Mouse (Mus musculus): ENCODE results near the gene Taf15. TPM values are rescaled to one million over a fixed set of nuclear protein-coding genes. Genes with fewer than 3 reads are reported as not detected.
"Not testable (repeated sequence)": the region's sequence is repeated elsewhere in the genome, so short reads cannot be mapped to it uniquely, and the experiment has no call there.

Taf15 gene
- total RNA-seq, 2 experiments from 2014 or later, result 37.4 to 44.8 TPM

GRCm38 (mm10) chr11:83534609-83535423 lies 61.9 kb downstream of the Taf15 start:
- peak; percentile 42 for ATAC-seq (ENCODE audit: poor library complexity, severe bottlenecking)

- no peak for ATAC-seq (ENCODE audit: poor library complexity, severe bottlenecking)
Observed at GRCm38 (mm10) chr11:83536831-83537230, 63.9 kb downstream of the Taf15 start.

- no peak for ATAC-seq (ENCODE audit: poor library complexity, severe bottlenecking)
Observed at GRCm38 (mm10) chr11:83538705-83539314, 65.9 kb downstream of the Taf15 start.

GRCm38 (mm10) chr11:83540931-83541330 lies 68.0 kb downstream of the Taf15 start:
- ATAC-seq (ENCODE audit: poor library complexity, severe bottlenecking), result peak; percentile 51

GRCm38 (mm10) chr11:83541415-83541814 lies 68.5 kb downstream of the Taf15 start:
- no peak for ATAC-seq (ENCODE audit: poor library complexity, severe bottlenecking)

GRCm38 (mm10) chr11:83544214-83544613 lies 71.3 kb downstream of the Taf15 start:
- ATAC-seq (ENCODE audit: poor library complexity, severe bottlenecking), result peak; percentile 88

GRCm38 (mm10) chr11:83550186-83550632 lies 77.3 kb downstream of the Taf15 start:
- ATAC-seq (ENCODE audit: poor library complexity, severe bottlenecking), result peak; percentile 85

- ATAC-seq (ENCODE audit: poor library complexity, severe bottlenecking), result not testable (repeated sequence)
Observed at GRCm38 (mm10) chr11:83551037-83551436, 78.2 kb downstream of the Taf15 start.

GRCm38 (mm10) chr11:83551668-83552067 lies 78.8 kb downstream of the Taf15 start:
- ATAC-seq (ENCODE audit: poor library complexity, severe bottlenecking), result no peak

Other genes with a start within 250 kb of the Taf15 start
- not detected in 2 replicates for gene Slfn14, start 186.4 kb upstream of the Taf15 start, total RNA-seq (2015)
- gene Slfn14, start 186.4 kb upstream of the Taf15 start, total RNA-seq (2017), result 0.16 TPM in 1 of 2 replicates, not detected in the other
- 53.7 and 58.1 TPM in 2 replicates for gene Ap2b1, start 174.1 kb upstream of the Taf15 start, total RNA-seq (2015)
- gene Ap2b1, start 174.1 kb upstream of the Taf15 start, total RNA-seq (2017), result 52.4 and 59.6 TPM in 2 replicates
- 6.2 and 7.1 TPM in 2 replicates for gene Pex12, start 170.5 kb upstream of the Taf15 start, total RNA-seq (2015)
- 4.3 and 8.0 TPM in 2 replicates for gene Pex12, start 170.5 kb upstream of the Taf15 start, total RNA-seq (2017)
- gene Rasl10b, start 63.9 kb upstream of the Taf15 start, total RNA-seq (2015), result not detected in 2 replicates
- not detected in 2 replicates for gene Rasl10b, start 63.9 kb upstream of the Taf15 start, total RNA-seq (2017)
- gene Gas2l2, start 43.6 kb upstream of the Taf15 start, total RNA-seq (2015), result not detected in 2 replicates
- gene Gas2l2, start 43.6 kb upstream of the Taf15 start, total RNA-seq (2017), result not detected in 2 replicates
- gene 1700020L24Rik, start 35.4 kb upstream of the Taf15 start, total RNA-seq (2015), result 19.7 and 21.4 TPM in 2 replicates
- gene 1700020L24Rik, start 35.4 kb upstream of the Taf15 start, total RNA-seq (2017), result 44.8 and 55.4 TPM in 2 replicates
- 6.2 and 8.9 TPM in 2 replicates for gene Mmp28, start 10.0 kb upstream of the Taf15 start, total RNA-seq (2015)
- gene Mmp28, start 10.0 kb upstream of the Taf15 start, total RNA-seq (2017), result 3.0 and 4.1 TPM in 2 replicates
- not detected in 2 replicates for gene Heatr9, start 49.1 kb downstream of the Taf15 start, total RNA-seq (2015)
- gene Heatr9, start 49.1 kb downstream of the Taf15 start, total RNA-seq (2017), result not detected in 2 replicates
- gene Ccl5, start 57.4 kb downstream of the Taf15 start, total RNA-seq (2015), result 32.1 and 70.7 TPM in 2 replicates
- gene Ccl5, start 57.4 kb downstream of the Taf15 start, total RNA-seq (2017), result 7.2 and 11.1 TPM in 2 replicates
- 447 and 459 TPM in 2 replicates for gene Ccl9, start 105.5 kb downstream of the Taf15 start, total RNA-seq (2015)
- 282 and 303 TPM in 2 replicates for gene Ccl9, start 105.5 kb downstream of the Taf15 start, total RNA-seq (2017)
- gene Ccl6, start 120.0 kb downstream of the Taf15 start, total RNA-seq (2015), result 916 and 950 TPM in 2 replicates
- 592 and 639 TPM in 2 replicates for gene Ccl6, start 120.0 kb downstream of the Taf15 start, total RNA-seq (2017)
- 1.0 TPM in 1 of 2 replicates, not detected in the other for gene Rpl9-ps1, start 172.5 kb downstream of the Taf15 start, total RNA-seq (2015)
- not detected in 2 replicates for gene Rpl9-ps1, start 172.5 kb downstream of the Taf15 start, total RNA-seq (2017)
- gene Ccl3, start 176.3 kb downstream of the Taf15 start, total RNA-seq (2015), result 299 and 403 TPM in 2 replicates
- gene Ccl3, start 176.3 kb downstream of the Taf15 start, total RNA-seq (2017), result 184 and 222 TPM in 2 replicates
- gene Ccl4, start 189.5 kb downstream of the Taf15 start, total RNA-seq (2015), result 36.0 and 59.5 TPM in 2 replicates
- 36.2 and 51.5 TPM in 2 replicates for gene Ccl4, start 189.5 kb downstream of the Taf15 start, total RNA-seq (2017)
- 379 and 412 TPM in 2 replicates for gene Wfdc17, start 230.9 kb downstream of the Taf15 start, total RNA-seq (2015)
- 127 and 155 TPM in 2 replicates for gene Wfdc17, start 230.9 kb downstream of the Taf15 start, total RNA-seq (2017)
- gene Wfdc18, start 235.9 kb downstream of the Taf15 start, total RNA-seq (2015), result 1.4 and 6.2 TPM in 2 replicates
- gene Wfdc18, start 235.9 kb downstream of the Taf15 start, total RNA-seq (2017), result 1.3 and 3.9 TPM in 2 replicates